In the genomic region with DNA sequence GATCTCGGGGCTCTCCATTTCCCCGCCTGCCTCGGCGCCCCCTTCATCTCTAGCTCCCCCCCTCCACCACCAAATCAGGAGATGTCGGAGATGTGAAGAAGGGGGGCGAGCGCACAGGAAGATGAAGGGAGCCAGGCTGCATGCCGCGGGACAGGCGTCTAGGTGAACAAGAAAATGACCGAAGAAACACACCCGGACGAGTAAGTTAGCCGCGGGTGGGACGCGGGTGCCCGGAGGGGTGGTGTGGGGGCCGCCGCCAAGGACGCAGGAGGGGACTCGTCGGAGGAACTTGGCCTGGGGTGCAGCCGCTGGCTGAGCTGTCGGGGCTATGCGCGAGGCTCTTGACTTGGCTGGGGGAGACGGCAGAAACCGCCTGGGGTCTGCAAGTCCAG, we compare ENCODE assay signal across 8 mouse cellular contexts. TPM values are rescaled to one million over a fixed set of nuclear protein-coding genes. Genes with fewer than 3 reads are reported as not detected.
A peak's percentile ranks its signal among the peaks of the same experiment; 100 is the strongest.
DNase-seq lines count a peak whose midpoint lies in the region; ATAC-seq and TF ChIP-seq lines count a peak whose summit lies in the region.

No protein-coding gene starts in this region.

- no peaks in the 10 kb centered on the region for H3K36me3 ChIP-seq in heart, postnatal 0 days (replicated peaks; ENCODE audit: control insufficient read depth, insufficient read depth, low read length)
- H3K36me3 ChIP-seq in limb, embryonic 13.5 days = no peaks in the 10 kb centered on the region
- no peaks in the 10 kb centered on the region for H3K36me3 ChIP-seq in neural tube, embryonic 13.5 days

- H3K9me3 ChIP-seq in heart, postnatal 0 days (replicated peaks; ENCODE audit: control insufficient read depth, low read length) = no peaks in the 10 kb centered on the region
- no peaks in the 10 kb centered on the region for H3K9me3 ChIP-seq in limb, embryonic 13.5 days
- no peaks in the 10 kb centered on the region for H3K9me3 ChIP-seq in neural tube, embryonic 13.5 days

- H3K4me2 ChIP-seq in heart, postnatal 0 days (ENCODE audit: low read depth, low read length) = peak overlapping the region; percentile 94
- H3K4me2 ChIP-seq in limb, embryonic 13.5 days (replicated peaks) = peak overlapping the region; percentile 76
- H3K4me2 ChIP-seq in neural tube, embryonic 13.5 days = peak overlapping the region; percentile 69

- no peak for TF ChIP-seq EP300 in heart, postnatal 0 days (IDR thresholded peaks at IDR 0.05; ENCODE audit: low read depth)

- H3K27me3 ChIP-seq in heart, postnatal 0 days (ENCODE audit: control insufficient read depth, insufficient read depth, low read length) = no peaks in the 10 kb centered on the region
- no peaks in the 10 kb centered on the region for H3K27me3 ChIP-seq in limb, embryonic 13.5 days
- H3K27me3 ChIP-seq in neural tube, embryonic 13.5 days = no peaks in the 10 kb centered on the region

- H3K4me1 ChIP-seq in cortical plate, adult 2 months (ENCODE audit: control insufficient read depth, insufficient read depth, low read length) = peaks cover 8% of the 10 kb centered on the region; the same call in 1 of the 2 replicates
- H3K4me1 ChIP-seq in heart, postnatal 0 days (ENCODE audit: control insufficient read depth, insufficient read depth) = peaks cover 19% of the 10 kb centered on the region
- peaks cover 24% of the 10 kb centered on the region for H3K4me1 ChIP-seq in limb, embryonic 13.5 days
- peaks cover 37% of the 10 kb centered on the region for H3K4me1 ChIP-seq in neural tube, embryonic 13.5 days (replicated peaks)

- WGBS in heart, postnatal 0 days = 0% methylated on average over 27 of the region's 29 CpGs
- WGBS in limb, embryonic 13.5 days = 0% methylated on average over 28 of the region's 29 CpGs
- WGBS in neural tube, embryonic 13.5 days = 0% methylated on average over 29 of the region's 29 CpGs

- 0 out of 2 replicates have a peak, but pooled peaks have one; percentile 2 for ATAC-seq in heart, postnatal 0 days (ENCODE audit: insufficient read depth, low read depth)
- ATAC-seq in limb, embryonic 13.5 days (ENCODE audit: low FRiP score, low read depth) = peak; percentile 2
- ATAC-seq in neural tube, embryonic 13.5 days (ENCODE audit: low read depth) = peak; percentile 28
- ATAC-seq in megakaryocyte progenitor cell, adult 5-6 weeks (replicated peaks; ENCODE audit: poor library complexity) = no peak

- peak overlapping the region; percentile 90 for H3K9ac ChIP-seq in heart, postnatal 0 days (replicated peaks; ENCODE audit: low read depth, low read length)
- H3K9ac ChIP-seq in limb, embryonic 13.5 days = peak overlapping the region; percentile 90
- peak overlapping the region; percentile 97 for H3K9ac ChIP-seq in neural tube, embryonic 13.5 days

- TF ChIP-seq POLR2A in cortical plate, adult 2 months (IDR thresholded peaks at IDR 0.05; ENCODE audit: extremely low read depth, insufficient read depth, low read length) = no peak

- DNase-seq in embryo, embryonic 10 days (ENCODE audit: low spot score) = peak; percentile 53
- no peak for DNase-seq in embryo, embryonic 11 days
- peak; percentile 57 for DNase-seq in 416B (ENCODE audit: low read depth)
- DNase-seq in heart, postnatal 0 days (ENCODE audit: low spot score) = no peak

- H3K4me3 ChIP-seq in cortical plate, adult 2 months (ENCODE audit: insufficient read depth, low read length) = peak overlapping the region; percentile 49
- peak overlapping the region; percentile 84 for H3K4me3 ChIP-seq in heart, postnatal 0 days (ENCODE audit: low read depth, low read length)
- peak overlapping the region; percentile 94 for H3K4me3 ChIP-seq in limb, embryonic 13.5 days
- H3K4me3 ChIP-seq in neural tube, embryonic 13.5 days = peak overlapping the region; percentile 92

- TF ChIP-seq CTCF in cortical plate, adult 2 months (IDR thresholded peaks at IDR 0.05; ENCODE audit: extremely low read depth, insufficient read depth, low read length) = no peak
- TF ChIP-seq CTCF in heart, postnatal 0 days (IDR thresholded peaks at IDR 0.05; ENCODE audit: low read depth) = no peak

- peak overlapping the region; percentile 98 for H3K27ac ChIP-seq in cortical plate, adult 2 months (ENCODE audit: insufficient read depth, low read length)
- H3K27ac ChIP-seq in heart, postnatal 0 days (ENCODE audit: low read depth) = peak overlapping the region; percentile 96
- peak overlapping the region; percentile 94 for H3K27ac ChIP-seq in limb, embryonic 13.5 days
- peak overlapping the region; percentile 97 for H3K27ac ChIP-seq in neural tube, embryonic 13.5 days (replicated peaks)

RNA-seq across cellular contexts. Expression of gene Spred2, which starts 0.6 kb away (rescaled TPM):
- 42.0 and 43.0 TPM in 2 replicates for polyA plus RNA-seq in cortical plate, adult 2 months (2012; rRNA removed)
- total RNA-seq in heart, postnatal 0 days (2014; rRNA removed; ENCODE audit: low replicate concordance) = 7.5 and 8.2 TPM in 2 replicates
- polyA plus RNA-seq in heart, postnatal 0 days (2015; fragmentation: Nextera tagmentation; extraction: Ambion mirVana) = 3.2 TPM in 2 replicates
- 8.5 and 9.2 TPM in 2 replicates for polyA plus RNA-seq in limb, embryonic 13.5 days (2015; fragmentation: Nextera tagmentation; extraction: Ambion mirVana)
- 6.5 and 8.5 TPM in 2 replicates for polyA plus RNA-seq in neural tube, embryonic 13.5 days (2015; fragmentation: Nextera tagmentation; extraction: Ambion mirVana)
- total RNA-seq in megakaryocyte progenitor cell, adult 5-6 weeks (2015) = 16.9 and 20.7 TPM in 2 replicates
- total RNA-seq in megakaryocyte progenitor cell, adult 5-6 weeks (2017) = 4.4 and 5.0 TPM in 2 replicates

Comparison
In these comparisons a context has a peak if more than half of its experiments do, and no peak if none do; other contexts are left out.
1. DNase-seq: peak in embryo, embryonic 10 days (single experiment) and 416B (single experiment); none in embryo, embryonic 11 days (single experiment) and heart, postnatal 0 days (single experiment).
2. Peak in every context shown above with its lines, with median percentiles within 50 percentile points of each other: H3K27ac ChIP-seq, H3K4me3 ChIP-seq, H3K4me2 ChIP-seq and H3K9ac ChIP-seq.